Mouse (Mus musculus) ES-E14 (cell line): ENCODE results near the gene Kcna2. TPM values are rescaled to one million over a fixed set of nuclear protein-coding genes. Genes with fewer than 3 reads are reported as not detected.
A peak's percentile ranks its signal among the peaks of the same experiment; 100 is the strongest.

Experiments
- DNase-seq: peaks from one replicate; pipeline ENCODE4 v3.0.0-alpha.2; 2013; ENCODE audit warnings: low read depth, low spot score
- H3K27ac ChIP-seq: 2 replicates; pipeline ENCODE4 v1.5.1; 2012; ENCODE audit warnings: low read depth, mild to moderate bottlenecking, low read length, moderate library complexity, mixed read lengths; ENCODE audit not compliant: poor library complexity, insufficient read depth, severe bottlenecking
- H3K36me3 ChIP-seq: 2 replicates; pipeline ENCODE4 v1.6.1; 2012; ENCODE audit warnings: mild to moderate bottlenecking, low read length, moderate library complexity, mixed read lengths; ENCODE audit not compliant: control insufficient read depth, poor library complexity, insufficient read depth, severe bottlenecking
- H3K4me1 ChIP-seq, 2 experiments: fragments of 150-350 bp in 1 of 2; sonication (generic) in 1 of 2; 2 replicates each; pipeline ENCODE4 v1.6.1; 2012; ENCODE audit warnings: low read length in 2 of 2, mild to moderate bottlenecking in 1 of 2, mixed read lengths in 1 of 2; ENCODE audit not compliant: control insufficient read depth in 2 of 2, insufficient read depth in 2 of 2, poor library complexity in 1 of 2
- H3K4me3 ChIP-seq, 2 experiments: fragments of 150-350 bp in 1 of 2; sonication (generic) in 1 of 2; 2 replicates each; pipeline ENCODE4 v1.5.1; 2012; ENCODE audit warnings: low read length in 2 of 2, low read depth in 1 of 2, mild to moderate bottlenecking in 1 of 2, mixed read lengths in 1 of 2; ENCODE audit not compliant: insufficient read depth in 1 of 2, poor library complexity in 1 of 2, severe bottlenecking in 1 of 2
- H3K9ac ChIP-seq: 2 replicates; pipeline ENCODE4 v1.6.1; 2012; ENCODE audit warnings: low read depth, mild to moderate bottlenecking, low read length, mixed read lengths; ENCODE audit not compliant: poor library complexity, insufficient read depth, severe bottlenecking
- H3K9me3 ChIP-seq: fragments of 150-350 bp; sonication (generic); 2 replicates; pipeline ENCODE4 v1.6.1; 2012; ENCODE audit warnings: low read depth, mild to moderate bottlenecking, low read length; ENCODE audit not compliant: control insufficient read depth, insufficient read depth
- CHD2 ChIP-seq: IDR thresholded peaks from 2 replicates; pipeline ENCODE4 v1.6.1; 2014; ENCODE audit warnings: mild to moderate bottlenecking, low read depth, low read length, inconsistent platforms
- HCFC1 ChIP-seq: IDR thresholded peaks from 2 replicates; pipeline ENCODE4 v1.6.1; 2012; ENCODE audit warnings: low read length, inconsistent platforms, borderline replicate concordance; ENCODE audit not compliant: insufficient read depth
- MAFK ChIP-seq: IDR thresholded peaks from 2 replicates; pipeline ENCODE4 v1.6.1; 2014; ENCODE audit warnings: mild to moderate bottlenecking, low read depth, low read length, inconsistent platforms; ENCODE audit not compliant: insufficient read depth
- ZC3H11A ChIP-seq: IDR thresholded peaks from 2 replicates; pipeline ENCODE4 v1.6.1; 2012; ENCODE audit warnings: low read depth, mild to moderate bottlenecking, inconsistent platforms, low read length, borderline replicate concordance
- ZNF384 ChIP-seq: IDR thresholded peaks from 2 replicates; pipeline ENCODE4 v1.6.1; 2012; ENCODE audit warnings: low read depth, low read length, inconsistent platforms
- in situ Hi-C, 2 experiments: fragments of 600-800 bp; cut with MboI; formaldehyde crosslinking; loops; one replicate each; pipeline ENCODE4 v1.15.1; 2025; ENCODE audit warnings: low sequenced_read_pairs in 2 of 2, inconsistent platforms in 1 of 2; ENCODE audit not compliant: unreplicated experiment in 2 of 2
- total RNA-seq: library from RNA; depleted of rRNA; stranded (reverse); fragments of 300-350 nt; gene quantifications from 2 replicates; pipeline ENCODE4 v1.2.3, GENCODE M21; 2012

The Kcna2 gene
- total RNA-seq, 1 experiment: under 0.01 TPM

GRCm38 (mm10) chr3:107077101-107077500, 23.8 kb upstream of the Kcna2 start:
- no peak overlapping the region for H3K27ac ChIP-seq
- no peaks in the 10 kb centered on the region for H3K4me1 ChIP-seq
- H3K4me3 ChIP-seq: no peak overlapping the region
- in situ Hi-C loops: no loop called here
- H3K36me3 ChIP-seq: no peaks in the 10 kb centered on the region
- TF ChIP-seq CHD2 (no peak), MAFK (no peak), HCFC1 (no peak), ZNF384 (no peak), ZC3H11A (no peak)
- H3K9me3 ChIP-seq: no peaks in the 10 kb centered on the region
- H3K9ac ChIP-seq: no peak overlapping the region
- DNase-seq: no peak

- no peak for TF ChIP-seq ZC3H11A
- no peak for TF ChIP-seq ZNF384
- TF ChIP-seq MAFK: no peak
- no peak for TF ChIP-seq CHD2
- no peak for TF ChIP-seq HCFC1
- Histone ChIP-seq H3K27ac (no peak overlapping the region), H3K4me3 (no peak overlapping the region), H3K9me3 (no peaks in the 10 kb centered on the region), H3K9ac (no peak overlapping the region), H3K36me3 (no peaks in the 10 kb centered on the region), H3K4me1 (no peaks in the 10 kb centered on the region)
- no peak for DNase-seq
- in situ Hi-C loops: no loop called here
These were observed 20.1 kb upstream of the Kcna2 start for GRCm38 (mm10) chr3:107080803-107081202.

GRCm38 (mm10) chr3:107081227-107081626, 19.7 kb upstream of the Kcna2 start:
- Histone ChIP-seq H3K4me1 (no peaks in the 10 kb centered on the region), H3K27ac (no peak overlapping the region), H3K9ac (no peak overlapping the region), H3K9me3 (no peaks in the 10 kb centered on the region), H3K4me3 (no peak overlapping the region), H3K36me3 (no peaks in the 10 kb centered on the region)
- in situ Hi-C loops: no loop called here
- DNase-seq: no peak
- TF ChIP-seq ZC3H11A (0 out of 2 replicates have a peak, but pooled peaks have one; percentile 9), ZNF384 (peak; percentile 85), MAFK (no peak), HCFC1 (no peak), CHD2 (no peak)

- no peak overlapping the region for H3K4me3 ChIP-seq
- no peaks in the 10 kb centered on the region for H3K9me3 ChIP-seq
- in situ Hi-C loops: no loop called here
- no peaks in the 10 kb centered on the region for H3K36me3 ChIP-seq
- no peak for DNase-seq
- no peaks in the 10 kb centered on the region for H3K4me1 ChIP-seq
- TF ChIP-seq HCFC1: no peak
- TF ChIP-seq ZC3H11A: no peak
- no peak for TF ChIP-seq MAFK
- no peak for TF ChIP-seq CHD2
- TF ChIP-seq ZNF384: no peak
- no peak overlapping the region for H3K9ac ChIP-seq
- no peak overlapping the region for H3K27ac ChIP-seq
These were observed 16.4 kb upstream of the Kcna2 start for GRCm38 (mm10) chr3:107084586-107084985.

GRCm38 (mm10) chr3:107087410-107087809, 13.5 kb upstream of the Kcna2 start:
- Histone ChIP-seq H3K27ac (no peak overlapping the region), H3K9me3 (no peaks in the 10 kb centered on the region), H3K4me1 (no peaks in the 10 kb centered on the region), H3K4me3 (no peak overlapping the region), H3K9ac (no peak overlapping the region), H3K36me3 (no peaks in the 10 kb centered on the region)
- in situ Hi-C loops: no loop called here
- no peak for DNase-seq
- TF ChIP-seq ZNF384 (no peak), ZC3H11A (no peak), MAFK (no peak), CHD2 (no peak), HCFC1 (no peak)
